Mouse (Mus musculus): ENCODE data around the gene Pgam1. TPM values are rescaled to one million over a fixed set of nuclear protein-coding genes. Genes with fewer than 3 reads are reported as not detected.

The Pgam1 gene
- polyA plus RNA-seq, 1 experiment from 2014 or later: 651 TPM

GRCm38 (mm10) chr19:41888191-41888590 lies 23.5 kb upstream of the Pgam1 start:
- no peak for ATAC-seq (ENCODE audit: insufficient number of reproducible peaks, insufficient read depth, low FRiP score, low read depth)
- no peak overlapping the region for H3K9ac ChIP-seq (replicated peaks; ENCODE audit: low read depth, low read length)
- peaks cover 30% of the 10 kb centered on the region for H3K36me3 ChIP-seq (ENCODE audit: control insufficient read depth, insufficient read depth, low read length)

GRCm38 (mm10) chr19:41894959-41895358 lies 16.8 kb upstream of the Pgam1 start:
- peak overlapping the region; percentile 71 for H3K4me3 ChIP-seq (ENCODE audit: low read depth, low read length)
- peak overlapping the region; percentile 82 for H3K4me2 ChIP-seq (replicated peaks; ENCODE audit: low read depth, low read length)
- H3K4me1 ChIP-seq (ENCODE audit: control insufficient read depth, insufficient read depth, low read length): peaks cover 6% of the 10 kb centered on the region; the same call in 1 of the 2 replicates
- H3K27me3 ChIP-seq (ENCODE audit: control insufficient read depth, insufficient read depth, low read length): no peaks in the 10 kb centered on the region
- 40% methylated on average over 7 of the region's 7 CpGs for WGBS
- peak overlapping the region; percentile 22; the same call in 1 of the 2 replicates for H3K9ac ChIP-seq (replicated peaks; ENCODE audit: low read depth, low read length)
- no peaks in the 10 kb centered on the region for H3K9me3 ChIP-seq (ENCODE audit: control insufficient read depth, low read depth, low read length)
- no peak for ATAC-seq (ENCODE audit: insufficient number of reproducible peaks, insufficient read depth, low FRiP score, low read depth)
- no peak overlapping the region for H3K27ac ChIP-seq (ENCODE audit: low read length)
- H3K36me3 ChIP-seq (ENCODE audit: control insufficient read depth, insufficient read depth, low read length): peaks cover 5% of the 10 kb centered on the region; the same call in 1 of the 2 replicates

More at GRCm38 (mm10) chr19:41888191-41888590, 23.5 kb upstream of the Pgam1 start:
- Histone ChIP-seq H3K27me3 (ENCODE audit: control insufficient read depth, insufficient read depth, low read length) (no peaks in the 10 kb centered on the region), H3K27ac (ENCODE audit: low read length) (no peak overlapping the region), H3K4me2 (replicated peaks; ENCODE audit: low read depth, low read length) (no peak overlapping the region), H3K4me1 (ENCODE audit: control insufficient read depth, insufficient read depth, low read length) (no peaks in the 10 kb centered on the region), H3K9me3 (ENCODE audit: control insufficient read depth, low read depth, low read length) (no peaks in the 10 kb centered on the region), H3K4me3 (ENCODE audit: low read depth, low read length) (no peak overlapping the region)

GRCm38 (mm10) chr19:41895460-41896318 lies 16.0 kb upstream of the Pgam1 start, which contains the start of gene Rrp12:
Gene Rrp12, minus strand, starts transcription at chr19:41896173.
- H3K36me3 ChIP-seq (ENCODE audit: control insufficient read depth, insufficient read depth, low read length): peaks cover 5% of the 10 kb centered on the region; the same call in 1 of the 2 replicates
- peak within 1 kb of the TSS; percentile 22 for H3K9ac ChIP-seq (replicated peaks; ENCODE audit: low read depth, low read length)
- H3K27ac ChIP-seq (ENCODE audit: low read length): no peak within 1 kb of the TSS
- peak; percentile 94 for ATAC-seq (ENCODE audit: insufficient number of reproducible peaks, insufficient read depth, low FRiP score, low read depth)
- H3K27me3 ChIP-seq (ENCODE audit: control insufficient read depth, insufficient read depth, low read length): no peaks in the 10 kb centered on the region
- peak within 1 kb of the TSS; percentile 71 for H3K4me3 ChIP-seq (ENCODE audit: low read depth, low read length)
- H3K4me1 ChIP-seq (ENCODE audit: control insufficient read depth, insufficient read depth, low read length): peaks cover 6% of the 10 kb centered on the region; the same call in 1 of the 2 replicates
- no peaks in the 10 kb centered on the region for H3K9me3 ChIP-seq (ENCODE audit: control insufficient read depth, low read depth, low read length)
- H3K4me2 ChIP-seq (replicated peaks; ENCODE audit: low read depth, low read length): peak within 1 kb of the TSS; percentile 82
- WGBS: under 1% methylated on average over 46 of the region's 46 CpGs

- peak overlapping the region; percentile 82 for H3K4me2 ChIP-seq (replicated peaks; ENCODE audit: low read depth, low read length)
- peak overlapping the region; percentile 71 for H3K4me3 ChIP-seq (ENCODE audit: low read depth, low read length)
- peaks cover 6% of the 10 kb centered on the region; the same call in 1 of the 2 replicates for H3K4me1 ChIP-seq (ENCODE audit: control insufficient read depth, insufficient read depth, low read length)
- no peaks in the 10 kb centered on the region for H3K9me3 ChIP-seq (ENCODE audit: control insufficient read depth, low read depth, low read length)
- H3K36me3 ChIP-seq (ENCODE audit: control insufficient read depth, insufficient read depth, low read length): peaks cover 5% of the 10 kb centered on the region; the same call in 1 of the 2 replicates
- no peak overlapping the region for H3K9ac ChIP-seq (replicated peaks; ENCODE audit: low read depth, low read length)
- no peak overlapping the region for H3K27ac ChIP-seq (ENCODE audit: low read length)
- no peaks in the 10 kb centered on the region for H3K27me3 ChIP-seq (ENCODE audit: control insufficient read depth, insufficient read depth, low read length)
- ATAC-seq (ENCODE audit: insufficient number of reproducible peaks, insufficient read depth, low FRiP score, low read depth): peak; percentile 51; the same call in 1 of the 2 replicates
- WGBS: 14% methylated on average over 18 of the region's 18 CpGs
Observed at GRCm38 (mm10) chr19:41896319-41896711, 15.4 kb upstream of the Pgam1 start.

- Histone ChIP-seq H3K27ac (ENCODE audit: low read length) (no peak overlapping the region), H3K9ac (replicated peaks; ENCODE audit: low read depth, low read length) (no peak overlapping the region), H3K4me3 (ENCODE audit: low read depth, low read length) (no peak overlapping the region), H3K36me3 (ENCODE audit: control insufficient read depth, insufficient read depth, low read length) (no peaks in the 10 kb centered on the region), H3K4me1 (ENCODE audit: control insufficient read depth, insufficient read depth, low read length) (peaks cover 8% of the 10 kb centered on the region), H3K27me3 (ENCODE audit: control insufficient read depth, insufficient read depth, low read length) (no peaks in the 10 kb centered on the region), H3K9me3 (ENCODE audit: control insufficient read depth, low read depth, low read length) (no peaks in the 10 kb centered on the region), H3K4me2 (replicated peaks; ENCODE audit: low read depth, low read length) (no peak overlapping the region)
- 46% methylated on average over 4 of the region's 4 CpGs for WGBS
- ATAC-seq (ENCODE audit: insufficient number of reproducible peaks, insufficient read depth, low FRiP score, low read depth): no peak
Observed at GRCm38 (mm10) chr19:41898860-41899259, 12.9 kb upstream of the Pgam1 start.

GRCm38 (mm10) chr19:41900495-41901090 lies 11.1 kb upstream of the Pgam1 start:
- ATAC-seq (ENCODE audit: insufficient number of reproducible peaks, insufficient read depth, low FRiP score, low read depth): no peak
- Histone ChIP-seq H3K9ac (replicated peaks; ENCODE audit: low read depth, low read length) (no peak overlapping the region), H3K36me3 (ENCODE audit: control insufficient read depth, insufficient read depth, low read length) (no peaks in the 10 kb centered on the region), H3K27me3 (ENCODE audit: control insufficient read depth, insufficient read depth, low read length) (no peaks in the 10 kb centered on the region), H3K4me2 (replicated peaks; ENCODE audit: low read depth, low read length) (no peak overlapping the region), H3K4me1 (ENCODE audit: control insufficient read depth, insufficient read depth, low read length) (peaks cover 2% of the 10 kb centered on the region; the same call in 1 of the 2 replicates), H3K4me3 (ENCODE audit: low read depth, low read length) (no peak overlapping the region), H3K9me3 (ENCODE audit: control insufficient read depth, low read depth, low read length) (no peaks in the 10 kb centered on the region), H3K27ac (ENCODE audit: low read length) (no peak overlapping the region)
- WGBS: 83% methylated on average over 8 of the region's 8 CpGs

GRCm38 (mm10) chr19:41901696-41902095 lies 10.0 kb upstream of the Pgam1 start:
- H3K4me1 ChIP-seq (ENCODE audit: control insufficient read depth, insufficient read depth, low read length): peaks cover 2% of the 10 kb centered on the region; the same call in 1 of the 2 replicates
- WGBS: 45% methylated on average over 2 of the region's 2 CpGs
- H3K9me3 ChIP-seq (ENCODE audit: control insufficient read depth, low read depth, low read length): no peaks in the 10 kb centered on the region
- H3K9ac ChIP-seq (replicated peaks; ENCODE audit: low read depth, low read length): no peak overlapping the region
- ATAC-seq (ENCODE audit: insufficient number of reproducible peaks, insufficient read depth, low FRiP score, low read depth): no peak
- no peaks in the 10 kb centered on the region for H3K36me3 ChIP-seq (ENCODE audit: control insufficient read depth, insufficient read depth, low read length)
- H3K27me3 ChIP-seq (ENCODE audit: control insufficient read depth, insufficient read depth, low read length): no peaks in the 10 kb centered on the region
- H3K27ac ChIP-seq (ENCODE audit: low read length): no peak overlapping the region; the same call in 1 of the 2 replicates
- no peak overlapping the region for H3K4me2 ChIP-seq (replicated peaks; ENCODE audit: low read depth, low read length)
- H3K4me3 ChIP-seq (ENCODE audit: low read depth, low read length): no peak overlapping the region

- WGBS: 85% methylated on average over 10 of the region's 10 CpGs
- Histone ChIP-seq H3K27me3 (ENCODE audit: control insufficient read depth, insufficient read depth, low read length) (no peaks in the 10 kb centered on the region), H3K27ac (ENCODE audit: low read length) (no peak overlapping the region), H3K4me3 (ENCODE audit: low read depth, low read length) (no peak overlapping the region), H3K4me1 (ENCODE audit: control insufficient read depth, insufficient read depth, low read length) (peaks cover 11% of the 10 kb centered on the region), H3K9ac (replicated peaks; ENCODE audit: low read depth, low read length) (no peak overlapping the region), H3K9me3 (ENCODE audit: control insufficient read depth, low read depth, low read length) (no peaks in the 10 kb centered on the region), H3K36me3 (ENCODE audit: control insufficient read depth, insufficient read depth, low read length) (no peaks in the 10 kb centered on the region), H3K4me2 (replicated peaks; ENCODE audit: low read depth, low read length) (no peak overlapping the region)
- ATAC-seq (ENCODE audit: insufficient number of reproducible peaks, insufficient read depth, low FRiP score, low read depth): no peak
Observed at GRCm38 (mm10) chr19:41902848-41903593, 8.7 kb upstream of the Pgam1 start.

Measured in stomach, embryonic 14.5 days (tissue).